Mouse (Mus musculus): ENCODE measurements around the gene Gli1. TPM values are rescaled to one million over a fixed set of nuclear protein-coding genes. Genes with fewer than 3 reads are reported as not detected.

Gene Gli1
- total and polyA plus RNA-seq, 3 experiments: 0.91 to 2.4 (median 0.96) TPM

GRCm38 (mm10) chr10:127340577-127341359 lies 1.0 kb downstream of the Gli1 start:
- Histone ChIP-seq H3K79me2 (replicated peaks; ENCODE audit: control insufficient read depth, insufficient read depth, low read length) (no peaks in the 10 kb centered on the region), H3K27me3 (ENCODE audit: control insufficient read depth, insufficient read depth, low read length) (no peaks in the 10 kb centered on the region; the same call in 1 of the 2 replicates), H3K9ac (ENCODE audit: low read depth, low read length) (no peak overlapping the region), H3K4me1 (ENCODE audit: control insufficient read depth, insufficient read depth, low read length) (peaks cover 2% of the 10 kb centered on the region; the same call in 1 of the 2 replicates), H3K4me3 (peak overlapping the region; percentile 33), H3K27ac (no peak overlapping the region; the same call in 1 of the 2 replicates), H3K36me3 (ENCODE audit: control insufficient read depth, insufficient read depth, low read length) (no peaks in the 10 kb centered on the region)
- no peak for DNase-seq
- 5% methylated on average over 27 of the region's 27 CpGs for WGBS
- intact Hi-C loops (cut with DNase I): loop anchor here (5.0 kb wide), 1 partner anchor 163 kb away; no protein-coding TSS in a partner anchor
- no peak for TF ChIP-seq POLR2A (IDR thresholded peaks at IDR 0.05; ENCODE audit: insufficient read depth, low read depth, low read length)
- TF ChIP-seq EP300 (IDR thresholded peaks at IDR 0.05; ENCODE audit: insufficient read depth, low read depth, low read length): no peak
- TF ChIP-seq CTCF (IDR thresholded peaks at IDR 0.05): no peak

- no peaks in the 10 kb centered on the region for H3K79me2 ChIP-seq (replicated peaks; ENCODE audit: control insufficient read depth, insufficient read depth, low read length)
- intact Hi-C loops (cut with DNase I): loop anchor here (5.0 kb wide), 1 partner anchor 163 kb away; no protein-coding TSS in a partner anchor
- no peaks in the 10 kb centered on the region for H3K36me3 ChIP-seq (ENCODE audit: control insufficient read depth, insufficient read depth, low read length)
- peak overlapping the region; percentile 81 for H3K27ac ChIP-seq
- peak; percentile 66 to 69 for DNase-seq
- 1% methylated on average over 42 of the region's 42 CpGs for WGBS
- peak overlapping the region; percentile 58 for H3K4me3 ChIP-seq
- no peaks in the 10 kb centered on the region; the same call in 1 of the 2 replicates for H3K27me3 ChIP-seq (ENCODE audit: control insufficient read depth, insufficient read depth, low read length)
- TF ChIP-seq CTCF (IDR thresholded peaks at IDR 0.05) (no peak), POLR2A (IDR thresholded peaks at IDR 0.05; ENCODE audit: insufficient read depth, low read depth, low read length) (no peak), EP300 (IDR thresholded peaks at IDR 0.05; ENCODE audit: insufficient read depth, low read depth, low read length) (no peak)
- peaks cover 2% of the 10 kb centered on the region; the same call in 1 of the 2 replicates for H3K4me1 ChIP-seq (ENCODE audit: control insufficient read depth, insufficient read depth, low read length)
- peak overlapping the region; percentile 63 for H3K9ac ChIP-seq (ENCODE audit: low read depth, low read length)
These were observed 1.8 kb downstream of the Gli1 start for GRCm38 (mm10) chr10:127339683-127340576.

GRCm38 (mm10) chr10:127338930-127339682 lies 2.7 kb downstream of the Gli1 start:
- DNase-seq: peak; percentile 78 to 87
- TF ChIP-seq POLR2A (IDR thresholded peaks at IDR 0.05; ENCODE audit: insufficient read depth, low read depth, low read length) (0 out of 2 replicates have a peak, but pooled peaks have one; percentile 19), CTCF (IDR thresholded peaks at IDR 0.05) (peak; percentile 98), EP300 (IDR thresholded peaks at IDR 0.05; ENCODE audit: insufficient read depth, low read depth, low read length) (no peak)
- H3K36me3 ChIP-seq (ENCODE audit: control insufficient read depth, insufficient read depth, low read length): no peaks in the 10 kb centered on the region
- peaks cover 2% of the 10 kb centered on the region; the same call in 1 of the 2 replicates for H3K4me1 ChIP-seq (ENCODE audit: control insufficient read depth, insufficient read depth, low read length)
- no peaks in the 10 kb centered on the region; the same call in 1 of the 2 replicates for H3K27me3 ChIP-seq (ENCODE audit: control insufficient read depth, insufficient read depth, low read length)
- no peaks in the 10 kb centered on the region for H3K79me2 ChIP-seq (replicated peaks; ENCODE audit: control insufficient read depth, insufficient read depth, low read length)
- peak overlapping the region; percentile 58 for H3K4me3 ChIP-seq
- H3K27ac ChIP-seq: peak overlapping the region; percentile 81
- WGBS: under 1% methylated on average over 31 of the region's 31 CpGs
- H3K9ac ChIP-seq (ENCODE audit: low read depth, low read length): peak overlapping the region; percentile 63
- intact Hi-C loops (cut with DNase I): no loop called here

- TF ChIP-seq CTCF (IDR thresholded peaks at IDR 0.05) (no peak), POLR2A (IDR thresholded peaks at IDR 0.05; ENCODE audit: insufficient read depth, low read depth, low read length) (no peak), EP300 (IDR thresholded peaks at IDR 0.05; ENCODE audit: insufficient read depth, low read depth, low read length) (no peak)
- no peak for DNase-seq
- no peak overlapping the region for H3K9ac ChIP-seq (ENCODE audit: low read depth, low read length)
- H3K4me3 ChIP-seq: no peak overlapping the region
- H3K4me1 ChIP-seq (ENCODE audit: control insufficient read depth, insufficient read depth, low read length): peaks cover 2% of the 10 kb centered on the region; the same call in 1 of the 2 replicates
- intact Hi-C loops (cut with DNase I): no loop called here
- no peak overlapping the region for H3K27ac ChIP-seq
- H3K27me3 ChIP-seq (ENCODE audit: control insufficient read depth, insufficient read depth, low read length): peaks cover 3% of the 10 kb centered on the region; the same call in 1 of the 2 replicates
- H3K79me2 ChIP-seq (replicated peaks; ENCODE audit: control insufficient read depth, insufficient read depth, low read length): no peaks in the 10 kb centered on the region
- no peaks in the 10 kb centered on the region for H3K36me3 ChIP-seq (ENCODE audit: control insufficient read depth, insufficient read depth, low read length)
- WGBS: 71% methylated on average over 6 of the region's 6 CpGs
These were observed 4.2 kb downstream of the Gli1 start for GRCm38 (mm10) chr10:127337536-127338099.

GRCm38 (mm10) chr10:127336952-127337351 lies 4.8 kb downstream of the Gli1 start:
- H3K27me3 ChIP-seq (ENCODE audit: control insufficient read depth, insufficient read depth, low read length): peaks cover 3% of the 10 kb centered on the region; the same call in 1 of the 2 replicates
- H3K27ac ChIP-seq: no peak overlapping the region
- H3K79me2 ChIP-seq (replicated peaks; ENCODE audit: control insufficient read depth, insufficient read depth, low read length): no peaks in the 10 kb centered on the region
- H3K36me3 ChIP-seq (ENCODE audit: control insufficient read depth, insufficient read depth, low read length): no peaks in the 10 kb centered on the region
- no peaks in the 10 kb centered on the region for H3K4me1 ChIP-seq (ENCODE audit: control insufficient read depth, insufficient read depth, low read length)
- no peak overlapping the region for H3K4me3 ChIP-seq
- WGBS: 50% methylated on average over 5 of the region's 5 CpGs
- TF ChIP-seq EP300 (IDR thresholded peaks at IDR 0.05; ENCODE audit: insufficient read depth, low read depth, low read length) (no peak), POLR2A (IDR thresholded peaks at IDR 0.05; ENCODE audit: insufficient read depth, low read depth, low read length) (no peak), CTCF (IDR thresholded peaks at IDR 0.05) (no peak)
- no peak for DNase-seq
- H3K9ac ChIP-seq (ENCODE audit: low read depth, low read length): no peak overlapping the region
- intact Hi-C loops (cut with DNase I): loop anchor here (1.0 kb wide), 1 partner anchor 45 kb away; no protein-coding TSS in a partner anchor

Data from heart, adult 2 months (tissue).